Mouse (Mus musculus) frontal cortex, adult (tissue): Measurements from ENCODE around the gene Fgg.
A peak's percentile ranks its signal among the peaks of the same experiment; 100 is the strongest.

Experiments used
- ATAC-seq: cut with Nextera tagmentation; 2 replicates; pipeline ENCODE4 v1.9.2; 2017; ENCODE audit warnings: mild to moderate bottlenecking, moderate library complexity, mixed read lengths; ENCODE audit not compliant: low TSS enrichment

The Fgg gene

GRCm38 (mm10) chr3:83007557-83007956 is at the start of gene Fgg:
TSS of gene Fgg (plus strand) at chr3:83007724.
- ATAC-seq = no peak

- no peak for ATAC-seq
Measured at GRCm38 (mm10) chr3:82971046-82971445, 36.5 kb upstream of the Fgg start.

- peak; percentile 67 for ATAC-seq
Measured at GRCm38 (mm10) chr3:82980818-82981217, 26.7 kb upstream of the Fgg start.

- no peak for ATAC-seq
Measured at GRCm38 (mm10) chr3:82981861-82982260, 25.7 kb upstream of the Fgg start.

GRCm38 (mm10) chr3:82984840-82985239 is 22.7 kb upstream of the Fgg start:
- no peak for ATAC-seq

GRCm38 (mm10) chr3:82991963-82992362 is 15.6 kb upstream of the Fgg start:
- ATAC-seq = no peak

GRCm38 (mm10) chr3:82992956-82993355 is 14.6 kb upstream of the Fgg start:
- ATAC-seq = no peak

GRCm38 (mm10) chr3:82995368-82995767 is 12.2 kb upstream of the Fgg start:
- peak; percentile 45; the same call in 1 of the 2 replicates for ATAC-seq

DNA sequence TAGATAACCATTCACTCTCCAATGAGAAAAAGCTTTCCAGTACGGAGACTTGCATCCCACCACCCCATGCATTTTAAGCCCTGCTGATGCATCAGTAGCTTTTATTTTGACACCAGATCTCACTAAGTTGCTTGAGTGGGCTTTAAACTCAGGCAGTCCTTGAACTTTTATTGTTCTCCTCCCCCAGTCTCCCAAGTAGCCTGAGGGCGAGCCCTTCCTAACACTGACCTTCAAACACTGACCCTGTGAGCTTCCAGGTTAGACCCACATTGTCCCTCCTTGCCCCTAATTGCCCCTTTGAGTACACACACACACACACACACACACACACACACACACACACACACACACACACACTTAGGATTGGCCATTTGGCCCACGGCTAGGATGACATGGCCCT is 10.9 kb upstream of the Fgg start:
- ATAC-seq = no peak

GRCm38 (mm10) chr3:82998772-82999463 is 8.6 kb upstream of the Fgg start:
- ATAC-seq = peak; percentile 85

GRCm38 (mm10) chr3:82999995-83000394 is 7.5 kb upstream of the Fgg start:
- no peak for ATAC-seq

- ATAC-seq = peak; percentile 79
Measured at GRCm38 (mm10) chr3:83002191-83002590, 5.3 kb upstream of the Fgg start.

DNA sequence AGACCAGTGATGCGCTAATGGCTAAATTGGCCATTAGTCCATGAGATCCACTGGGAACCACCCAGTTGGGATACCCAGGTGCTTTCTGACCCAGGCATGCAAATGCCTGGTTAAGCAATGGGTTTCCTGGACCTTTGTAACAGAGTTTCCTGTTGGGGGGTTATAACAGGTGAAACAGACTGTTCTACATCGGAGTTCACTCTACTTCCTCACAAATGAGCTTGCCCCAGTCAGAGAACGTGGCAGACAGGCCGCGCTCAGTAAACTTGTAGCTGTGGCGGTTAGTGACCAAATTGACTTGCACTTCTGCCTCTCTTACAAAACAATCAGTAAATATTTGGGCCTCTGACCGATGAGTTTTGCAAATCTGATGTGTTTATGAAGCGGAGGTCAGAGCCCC is 4.5 kb upstream of the Fgg start:
- ATAC-seq = no peak

GRCm38 (mm10) chr3:83004801-83005200 is 2.7 kb upstream of the Fgg start:
- ATAC-seq = no peak

DNA sequence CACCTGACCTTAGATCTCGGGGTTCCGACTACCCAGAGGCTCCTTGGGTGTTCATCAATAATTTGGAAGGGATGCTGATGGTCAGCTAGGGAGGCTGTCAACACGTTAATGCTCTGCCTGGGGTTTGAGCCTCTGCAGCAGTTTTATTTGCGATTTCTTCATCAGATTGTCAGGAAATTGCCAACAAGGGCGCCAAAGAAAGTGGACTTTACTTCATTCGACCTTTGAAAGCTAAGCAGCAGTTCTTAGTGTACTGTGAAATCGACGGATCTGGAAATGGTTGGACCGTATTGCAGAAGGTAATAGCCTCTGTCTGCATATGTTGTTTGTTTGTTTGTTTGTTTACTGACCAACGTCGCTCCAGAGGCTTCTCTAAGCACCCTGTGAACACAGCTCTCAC is 2.8 kb downstream of the Fgg start:
- ATAC-seq = no peak

GRCm38 (mm10) chr3:83011136-83011535 is 3.6 kb downstream of the Fgg start:
- no peak for ATAC-seq

DNA sequence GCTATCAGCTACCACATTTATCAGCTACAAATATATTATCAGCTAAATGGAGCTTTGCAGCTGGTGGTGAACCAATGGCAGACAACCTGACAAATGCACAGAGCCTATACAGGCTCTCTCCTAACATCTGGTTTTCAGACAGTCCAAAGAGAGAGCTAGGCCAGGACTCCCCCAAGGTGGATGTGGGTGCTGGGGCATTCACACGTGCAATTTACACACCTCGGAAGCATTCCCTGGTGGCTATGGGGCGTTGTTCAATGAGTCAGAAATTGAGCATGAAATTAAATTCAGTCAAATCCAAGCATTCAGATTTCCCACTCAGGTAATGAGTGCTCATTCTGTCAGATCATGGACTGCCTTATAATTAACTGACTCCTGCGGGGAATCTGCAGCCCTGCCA is 4.0 kb downstream of the Fgg start:
- ATAC-seq = no peak

GRCm38 (mm10) chr3:83012636-83013035 is 5.1 kb downstream of the Fgg start:
- ATAC-seq = no peak

DNA sequence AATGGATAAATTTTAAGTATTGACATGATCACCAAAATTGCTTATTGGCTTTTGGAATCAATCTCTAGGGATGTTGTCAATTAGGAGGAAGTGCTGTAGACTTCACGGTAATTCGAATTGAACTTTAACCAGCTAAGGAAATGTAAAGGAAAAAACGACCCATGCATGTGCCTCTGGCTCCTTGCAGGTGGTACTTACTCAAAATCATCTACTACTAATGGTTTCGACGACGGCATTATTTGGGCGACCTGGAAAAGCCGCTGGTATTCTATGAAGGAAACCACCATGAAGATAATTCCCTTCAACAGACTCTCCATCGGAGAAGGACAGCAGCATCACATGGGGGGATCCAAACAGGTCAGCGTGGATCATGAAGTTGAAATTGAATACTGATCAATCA is 6.4 kb downstream of the Fgg start:
- no peak for ATAC-seq

- no peak for ATAC-seq
Measured at GRCm38 (mm10) chr3:83016236-83016635, 8.7 kb downstream of the Fgg start.

DNA sequence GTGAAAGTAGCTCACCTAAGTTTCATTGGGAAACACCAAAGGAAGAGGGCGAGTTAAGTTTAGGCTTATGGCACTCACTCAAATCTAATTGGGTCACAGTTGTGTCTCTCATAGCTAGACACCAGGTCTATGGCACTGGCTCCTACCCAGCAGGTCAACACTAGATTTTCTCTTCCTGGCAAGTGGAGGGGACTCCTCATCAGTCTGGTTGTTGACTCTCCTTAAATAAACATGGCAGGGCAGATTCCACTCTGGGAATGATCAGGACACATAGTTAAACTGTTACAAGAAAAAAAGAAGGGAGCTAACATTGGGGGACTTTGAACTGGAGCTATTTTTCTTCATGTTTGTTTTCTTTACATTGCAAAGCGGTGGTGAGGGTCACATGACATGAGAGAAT is 12.9 kb downstream of the Fgg start:
- ATAC-seq = no peak

- ATAC-seq = no peak
Measured at GRCm38 (mm10) chr3:83021176-83021575, 13.7 kb downstream of the Fgg start.

- peak; percentile 41; the same call in 1 of the 2 replicates for ATAC-seq
Measured at GRCm38 (mm10) chr3:83025036-83025435, 17.5 kb downstream of the Fgg start.
